Mouse (Mus musculus) MEL (cell line): Measurements from ENCODE around the gene Trim3. TPM values are rescaled to one million over a fixed set of nuclear protein-coding genes. Genes with fewer than 3 reads are reported as not detected.

Source experiments
- DNase-seq: peaks from one replicate; pipeline ENCODE4 v3.0.0; 2011; ENCODE audit warnings: low read depth, low spot score
- H3K27ac ChIP-seq: 2 replicates; pipeline ENCODE4 v1.5.1; 2012; ENCODE audit warnings: low read depth, mild to moderate bottlenecking, control low read depth, low read length, moderate library complexity; ENCODE audit not compliant: control insufficient read depth
- H3K27me3 ChIP-seq, 2 experiments: fragments of 150-350 bp in 1 of 2; sonication (generic) in 1 of 2; 2 replicates each; pipeline ENCODE4 v1.6.1; 2012; ENCODE audit warnings: low read length in 2 of 2, mild to moderate bottlenecking in 2 of 2, improper control_type of control experiment in 1 of 2, moderate library complexity in 1 of 2; ENCODE audit not compliant: insufficient read depth in 2 of 2, control insufficient read depth in 1 of 2
- H3K36me3 ChIP-seq, 2 experiments: 2 replicates each; pipeline ENCODE4 v1.6.1; 2012 to 2014; ENCODE audit warnings: low read length in 2 of 2, improper control_type of control experiment in 1 of 2, inconsistent platforms in 1 of 2, mild to moderate bottlenecking in 1 of 2; ENCODE audit not compliant: insufficient read depth in 2 of 2, control insufficient read depth in 1 of 2
- H3K4me1 ChIP-seq, 2 experiments: fragments of 150-350 bp in 1 of 2; sonication (generic) in 1 of 2; 2 replicates each; pipeline ENCODE4 v1.6.1; 2012; ENCODE audit warnings: low read length in 2 of 2, improper control_type of control experiment in 1 of 2, mild to moderate bottlenecking in 1 of 2; ENCODE audit not compliant: insufficient read depth in 2 of 2, control insufficient read depth in 1 of 2
- H3K4me3 ChIP-seq, 2 experiments: fragments of 150-350 bp in 1 of 2; sonication (generic) in 1 of 2; 2 replicates each; pipeline ENCODE4 v1.5.1; 2012; ENCODE audit warnings: low read depth in 2 of 2, low read length in 2 of 2, mild to moderate bottlenecking in 2 of 2, moderate library complexity in 2 of 2, control low read depth in 1 of 2, improper control_type of control experiment in 1 of 2; ENCODE audit not compliant: control insufficient read depth in 1 of 2, insufficient read depth in 1 of 2
- H3K79me2 ChIP-seq: 2 replicates; pipeline ENCODE4 v1.6.1; 2012; ENCODE audit warnings: mild to moderate bottlenecking, low read length, moderate library complexity; ENCODE audit not compliant: control insufficient read depth, poor library complexity, insufficient read depth
- H3K9ac ChIP-seq: 2 replicates; pipeline ENCODE4 v1.6.1; 2012; ENCODE audit warnings: low read depth, mild to moderate bottlenecking, control low read depth, low read length, moderate library complexity; ENCODE audit not compliant: control insufficient read depth, poor library complexity, severe bottlenecking
- H3K9me3 ChIP-seq: fragments of 150-350 bp; sonication (generic); replicated peaks from 2 replicates; pipeline ENCODE4 v1.6.1; 2012; ENCODE audit warnings: mild to moderate bottlenecking, low read length, improper control_type of control experiment, moderate library complexity; ENCODE audit not compliant: insufficient read depth
- BHLHE40 ChIP-seq: IDR thresholded peaks from 2 replicates; pipeline ENCODE4 v1.6.1; 2012; ENCODE audit warnings: low read depth, mild to moderate bottlenecking, inconsistent platforms, low read length, improper control_type of control experiment, borderline replicate concordance
- CHD1 ChIP-seq: IDR thresholded peaks from 2 replicates; pipeline ENCODE4 v1.6.1; 2012; ENCODE audit warnings: low read depth, mild to moderate bottlenecking, inconsistent platforms, low read length, improper control_type of control experiment
- CTCF ChIP-seq, 3 experiments: IDR thresholded peaks in 2 of 3; conservative IDR thresholded peaks in 1 of 3; 2 replicates each; pipeline ENCODE4 v1.5.1; 2011 to 2012; ENCODE audit warnings: low read length in 3 of 3, low read depth in 2 of 3, mild to moderate bottlenecking in 2 of 3, improper control_type of control experiment in 1 of 3, inconsistent platforms in 1 of 3, mixed read lengths in 1 of 3, moderate library complexity in 1 of 3; ENCODE audit not compliant: control insufficient read depth in 1 of 3, insufficient read depth in 1 of 3, poor library complexity in 1 of 3, severe bottlenecking in 1 of 3
- ELF1 ChIP-seq: IDR thresholded peaks from 2 replicates; pipeline ENCODE4 v1.6.1; 2014; ENCODE audit warnings: low read depth, mild to moderate bottlenecking, inconsistent platforms, low read length, improper control_type of control experiment, moderate library complexity
- ETS1 ChIP-seq: IDR thresholded peaks from 2 replicates; pipeline ENCODE4 v1.6.1; 2012; ENCODE audit warnings: low read depth, mild to moderate bottlenecking, inconsistent platforms, low read length, improper control_type of control experiment, moderate library complexity
- GABPA ChIP-seq: IDR thresholded peaks from 2 replicates; pipeline ENCODE4 v1.6.1; 2012; ENCODE audit warnings: low read depth, mild to moderate bottlenecking, inconsistent platforms, low read length, improper control_type of control experiment, moderate library complexity
- MAFK ChIP-seq: IDR thresholded peaks from 2 replicates; pipeline ENCODE4 v1.6.1; 2011; ENCODE audit warnings: low read depth, mild to moderate bottlenecking, low read length, improper control_type of control experiment, borderline replicate concordance
- MAX ChIP-seq: IDR thresholded peaks from 2 replicates; pipeline ENCODE4 v1.6.1; 2011; ENCODE audit warnings: low read length, improper control_type of control experiment
- MEF2A ChIP-seq: IDR thresholded peaks from 2 replicates; pipeline ENCODE4 v1.6.1; 2014; ENCODE audit warnings: low read depth, mild to moderate bottlenecking, inconsistent platforms, low read length, improper control_type of control experiment; ENCODE audit not compliant: poor library complexity, insufficient replicate concordance, severe bottlenecking; ENCODE audit errors: extremely low read depth
- NRF1 ChIP-seq: IDR thresholded peaks from 2 replicates; pipeline ENCODE4 v1.6.1; 2014; ENCODE audit warnings: low read depth, mild to moderate bottlenecking, inconsistent platforms, low read length, improper control_type of control experiment, moderate library complexity; ENCODE audit not compliant: poor library complexity, insufficient read depth, severe bottlenecking
- POLR2A ChIP-seq, 2 experiments: IDR thresholded peaks; 2 replicates each; pipeline ENCODE4 v1.6.1; 2011 to 2012; ENCODE audit warnings: low read length in 2 of 2, mild to moderate bottlenecking in 2 of 2, control low read depth in 1 of 2, improper control_type of control experiment in 1 of 2, low read depth in 1 of 2, moderate library complexity in 1 of 2; ENCODE audit not compliant: control insufficient read depth in 1 of 2, insufficient read depth in 1 of 2, poor library complexity in 1 of 2
- RAD21 ChIP-seq: IDR thresholded peaks from 2 replicates; pipeline ENCODE4 v1.6.1; 2011; ENCODE audit warnings: mild to moderate bottlenecking, low read depth, low read length, improper control_type of control experiment
- RCOR1 ChIP-seq: IDR thresholded peaks from 2 replicates; pipeline ENCODE4 v1.6.1; 2012; ENCODE audit warnings: low read depth, mild to moderate bottlenecking, inconsistent platforms, low read length, improper control_type of control experiment
- SIN3A ChIP-seq: IDR thresholded peaks from 2 replicates; pipeline ENCODE4 v1.6.1; 2012; ENCODE audit warnings: low read length, improper control_type of control experiment, inconsistent platforms
- TAL1 ChIP-seq: IDR thresholded peaks from 2 replicates; pipeline ENCODE4 v1.6.1; 2012; ENCODE audit warnings: mild to moderate bottlenecking, inconsistent platforms, low read length, moderate library complexity, mixed read lengths
- TBP ChIP-seq: IDR thresholded peaks from 2 replicates; pipeline ENCODE4 v1.8.0; 2011; ENCODE audit warnings: low read depth, low read length, improper control_type of control experiment
- TCF12 ChIP-seq: IDR thresholded peaks from 2 replicates; pipeline ENCODE4 v1.6.1; 2014; ENCODE audit warnings: low read depth, mild to moderate bottlenecking, inconsistent platforms, low read length, improper control_type of control experiment, moderate library complexity
- USF2 ChIP-seq, 2 experiments: IDR thresholded peaks; 2 replicates each; pipeline ENCODE4 v1.6.1; 2011 to 2012; ENCODE audit warnings: improper control_type of control experiment in 2 of 2, low read length in 2 of 2, borderline replicate concordance in 1 of 2, inconsistent platforms in 1 of 2, low read depth in 1 of 2, mild to moderate bottlenecking in 1 of 2; ENCODE audit not compliant: insufficient read depth in 1 of 2
- ZC3H11A ChIP-seq: IDR thresholded peaks from 2 replicates; pipeline ENCODE4 v1.6.1; 2012; ENCODE audit warnings: low read depth, mild to moderate bottlenecking, inconsistent platforms, low read length, improper control_type of control experiment
- ZMIZ1 ChIP-seq: IDR thresholded peaks from 2 replicates; pipeline ENCODE4 v1.6.1; 2012; ENCODE audit warnings: low read depth, mild to moderate bottlenecking, inconsistent platforms, low read length, improper control_type of control experiment, moderate library complexity
- polyA plus RNA-seq, 2 experiments: library from polyadenylated mRNA; stranded (reverse) in 1 of 2; unstranded in 1 of 2; fragments of >175 nt in 1 of 2; fragments of >200 nt in 1 of 2; gene quantifications; 2 replicates each; pipeline versions ENCODE4 v1.2.1 to v1.2.4; 2012; ENCODE audit warnings: low replicate concordance in 2 of 2, low read depth in 1 of 2; ENCODE audit not compliant: insufficient read length in 2 of 2, insufficient read depth in 1 of 2, missing spikeins in 1 of 2
- total RNA-seq: library from RNA; depleted of rRNA; stranded (reverse); fragments of 300-350 nt; gene quantifications from 2 replicates; pipeline ENCODE4 v1.2.3, GENCODE M21; 2012; rRNA removed

Trim3 gene
- total and polyA plus RNA-seq, 3 experiments, result 7.0 to 15.4 TPM; not detected in 1

DNA sequence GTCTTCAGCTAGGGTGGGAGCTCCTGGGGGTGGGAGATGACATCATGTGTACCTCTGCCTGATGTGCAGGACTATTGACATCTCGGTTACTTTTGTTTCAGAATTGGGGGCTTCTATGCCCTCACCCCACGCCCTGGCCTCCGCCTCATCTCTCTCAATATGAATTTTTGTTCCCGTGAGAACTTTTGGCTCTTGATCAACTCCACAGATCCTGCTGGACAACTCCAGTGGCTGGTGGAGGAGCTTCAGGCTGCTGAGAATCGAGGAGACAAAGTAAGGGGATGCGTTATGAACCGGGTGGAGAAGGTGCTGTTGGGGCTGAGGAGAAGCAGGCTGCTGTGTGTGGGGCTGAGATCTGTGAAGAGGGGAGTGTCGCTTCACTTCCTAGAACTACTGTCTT lies 77.0 kb downstream of the Trim3 start:
- no peaks in the 10 kb centered on the region for H3K36me3 ChIP-seq
- no peak overlapping the region for H3K27ac ChIP-seq
- TF ChIP-seq MAFK, result no peak
- no peak for TF ChIP-seq TBP
- TF ChIP-seq MAX, result no peak
- H3K4me1 ChIP-seq, result peaks cover 0 to 3% of the 10 kb centered on the region in 2 experiments; a peak in 2 of 4 replicates
- H3K4me3 ChIP-seq, result no peak overlapping the region
- no peak overlapping the region for H3K9ac ChIP-seq
- H3K79me2 ChIP-seq, result no peaks in the 10 kb centered on the region; the same call in 1 of the 2 replicates
- no peaks in the 10 kb centered on the region for H3K27me3 ChIP-seq
- H3K9me3 ChIP-seq, result no peaks in the 10 kb centered on the region
- DNase-seq, result no peak

DNA sequence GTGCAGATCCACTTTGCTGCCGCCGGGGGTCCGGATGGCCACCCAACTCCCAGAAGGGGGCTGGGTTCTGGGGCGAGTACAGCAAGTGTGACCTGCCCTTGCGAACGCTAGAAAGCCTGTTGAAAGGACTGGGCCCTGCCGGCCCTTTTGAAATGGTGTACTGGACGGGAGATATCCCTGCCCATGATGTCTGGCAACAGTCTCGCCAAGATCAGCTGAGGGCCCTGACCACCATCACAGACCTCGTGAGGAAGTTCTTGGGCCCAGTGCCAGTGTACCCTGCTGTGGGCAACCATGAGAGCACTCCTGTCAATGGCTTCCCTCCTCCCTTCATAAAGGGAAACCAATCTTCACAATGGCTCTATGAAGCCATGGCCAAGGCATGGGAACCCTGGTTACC lies 77.8 kb downstream of the Trim3 start:
- Histone ChIP-seq H3K9ac (no peak overlapping the region), H3K4me3 (no peak overlapping the region), H3K27me3 (no peaks in the 10 kb centered on the region), H3K79me2 (no peaks in the 10 kb centered on the region; the same call in 1 of the 2 replicates), H3K4me1 (peaks cover 0 to 3% of the 10 kb centered on the region in 2 experiments; a peak in 2 of 4 replicates), H3K27ac (no peak overlapping the region), H3K36me3 (no peaks in the 10 kb centered on the region), H3K9me3 (no peaks in the 10 kb centered on the region)
- TF ChIP-seq POLR2A (IDR thresholded peaks at IDR 0.05; ENCODE audit: control insufficient read depth in 1 of 2, insufficient read depth in 1 of 2, low read depth in 1 of 2, low read length in 2 of 2, poor library complexity in 1 of 2) (no peak), CTCF (IDR thresholded peaks at IDR 0.05 in 2 of 3, conservative IDR thresholded peaks at IDR 0.05 in 1 of 3; ENCODE audit: control insufficient read depth in 1 of 3, insufficient read depth in 1 of 3, low read depth in 2 of 3, low read length in 3 of 3, poor library complexity in 1 of 3, severe bottlenecking in 1 of 3) (no peak), USF2 (IDR thresholded peaks at IDR 0.05; ENCODE audit: borderline replicate concordance in 1 of 2, insufficient read depth in 1 of 2, low read depth in 1 of 2, low read length in 2 of 2) (no peak), ELF1 (no peak), ZMIZ1 (no peak), MEF2A (no peak), TCF12 (no peak), RAD21 (no peak), TAL1 (no peak), ZC3H11A (no peak), BHLHE40 (no peak), CHD1 (no peak), GABPA (no peak), ETS1 (no peak), RCOR1 (no peak), SIN3A (no peak), NRF1 (no peak)
- DNase-seq, result no peak

Other genes starting within 250 kb of the Trim3 start
- gene Fam160a2, start 233.5 kb downstream of the Trim3 start, total RNA-seq, result 6.2 and 7.8 TPM in 2 replicates
- 10 to 100 TPM in 1 of 2 experiments, not detected in 1; 17.7 TPM for gene Fam160a2, start 233.5 kb downstream of the Trim3 start, polyA plus RNA-seq
- gene Cnga4, start 229.0 kb downstream of the Trim3 start, total RNA-seq, result not detected in 2 replicates
- gene Cnga4, start 229.0 kb downstream of the Trim3 start, polyA plus RNA-seq, result not detected
- gene Cckbr, start 207.8 kb downstream of the Trim3 start, total RNA-seq, result not detected in 2 replicates
- not detected for gene Cckbr, start 207.8 kb downstream of the Trim3 start, polyA plus RNA-seq
- gene Cavin3, start 151.3 kb downstream of the Trim3 start, total RNA-seq, result not detected in 2 replicates
- gene Cavin3, start 151.3 kb downstream of the Trim3 start, polyA plus RNA-seq, result not detected
- gene Smpd1, start 79.2 kb downstream of the Trim3 start, total RNA-seq, result 17.9 and 22.2 TPM in 2 replicates
- gene Smpd1, start 79.2 kb downstream of the Trim3 start, polyA plus RNA-seq, result 10 to 100 TPM; 32.3 to 98.7 TPM
- not detected in 2 replicates for gene Apbb1, start 51.9 kb downstream of the Trim3 start, total RNA-seq
- under 1 TPM in 1 of 2 experiments, not detected in 1; 0.13 TPM for gene Apbb1, start 51.9 kb downstream of the Trim3 start, polyA plus RNA-seq
- gene Hpx, start 33.4 kb downstream of the Trim3 start, total RNA-seq, result not detected in 2 replicates
- gene Hpx, start 33.4 kb downstream of the Trim3 start, polyA plus RNA-seq, result under 1 TPM in 1 of 2 experiments, not detected in 1; 0.14 TPM
- 103 and 107 TPM in 2 replicates for gene Timm10b, start 6.5 kb upstream of the Trim3 start, total RNA-seq
- gene Timm10b, start 6.5 kb upstream of the Trim3 start, polyA plus RNA-seq, result 100 to 1,000 TPM in 1 of 2 experiments, not detected in 1; 135 TPM
- gene Arfip2, start 6.8 kb upstream of the Trim3 start, total RNA-seq, result 75.6 and 78.4 TPM in 2 replicates
- gene Arfip2, start 6.8 kb upstream of the Trim3 start, polyA plus RNA-seq, result 100 to 1,000 TPM in 1 of 2 experiments, not detected in 1; 108 TPM
- 59.1 and 67.2 TPM in 2 replicates for gene Gm45799, start 7.0 kb upstream of the Trim3 start, total RNA-seq
- gene Gm45799, start 7.0 kb upstream of the Trim3 start, polyA plus RNA-seq, result 100 to 1,000 TPM in 1 of 2 experiments, not detected in 1; 109 TPM
- gene Dnhd1, start 17.3 kb upstream of the Trim3 start, total RNA-seq, result 1.5 and 1.7 TPM in 2 replicates
- gene Dnhd1, start 17.3 kb upstream of the Trim3 start, polyA plus RNA-seq, result 1 to 10 TPM in 1 of 2 experiments, not detected in 1; 2.6 TPM
- gene Ilk, start 103.0 kb upstream of the Trim3 start, total RNA-seq, result 48.3 and 49.6 TPM in 2 replicates
- gene Ilk, start 103.0 kb upstream of the Trim3 start, polyA plus RNA-seq, result 10 to 100 TPM in 1 of 2 experiments, not detected in 1; 76.9 TPM
- gene Rrp8, start 103.8 kb upstream of the Trim3 start, total RNA-seq, result 43.7 and 54.2 TPM in 2 replicates
- gene Rrp8, start 103.8 kb upstream of the Trim3 start, polyA plus RNA-seq, result 10 to 100 TPM in 1 of 2 experiments, not detected in 1; 66.9 TPM
- 233 and 253 TPM in 2 replicates for gene Taf10, start 110.8 kb upstream of the Trim3 start, total RNA-seq
- 100 to 1,000 TPM in 1 of 2 experiments, not detected in 1; 350 TPM for gene Taf10, start 110.8 kb upstream of the Trim3 start, polyA plus RNA-seq
- 17.5 and 17.6 TPM in 2 replicates for gene Tpp1, start 118.7 kb upstream of the Trim3 start, total RNA-seq
- gene Tpp1, start 118.7 kb upstream of the Trim3 start, polyA plus RNA-seq, result 10 to 100 TPM in 1 of 2 experiments, not detected in 1; 45.4 TPM
- gene Dchs1, start 154.1 kb upstream of the Trim3 start, total RNA-seq, result 0.03 and 0.08 TPM in 2 replicates
- under 1 TPM in 1 of 2 experiments, not detected in 1; 0.11 TPM for gene Dchs1, start 154.1 kb upstream of the Trim3 start, polyA plus RNA-seq
- gene Mrpl17, start 177.5 kb upstream of the Trim3 start, total RNA-seq, result 198 and 230 TPM in 2 replicates
- 100 to 1,000 TPM in 1 of 2 experiments, not detected in 1; 196 TPM for gene Mrpl17, start 177.5 kb upstream of the Trim3 start, polyA plus RNA-seq